In genomic region chr6:119430508-119430907, GRCm38 (mm10) we compare ENCODE assay signal across 10 mouse cellular contexts. TPM values are rescaled to one million over a fixed set of nuclear protein-coding genes. Genes with fewer than 3 reads are reported as not detected.
DNase-seq lines count a peak whose midpoint lies in the region; ATAC-seq and TF ChIP-seq lines count a peak whose summit lies in the region.
"Had no signal": no experiment of that assay in that cellular context is flagged by ENCODE, and none has a peak within 500 bp of the region (broad histone marks: within the 10 kb centered on the region; RNA-seq: fewer than 3 reads in every experiment).

No protein-coding gene starts in this region.

- H3K9me3 ChIP-seq in liver, embryonic 12.5 days (replicated peaks), result no peaks in the 10 kb centered on the region
- H3K9me3 ChIP-seq in ES-E14 (ENCODE audit: control insufficient read depth, insufficient read depth, low read depth, low read length), result no peaks in the 10 kb centered on the region
- H3K9me3 ChIP-seq in heart, embryonic 11.5 days (replicated peaks; ENCODE audit: control insufficient read depth, low read length), result no peaks in the 10 kb centered on the region
- H3K9me3 ChIP-seq in neural tube, embryonic 15.5 days (replicated peaks), result no peaks in the 10 kb centered on the region
- H3K9me3 ChIP-seq: embryonic facial prominence, embryonic 15.5 days had no signal

- peaks cover 7% of the 10 kb centered on the region; the same call in 1 of the 2 replicates for H3K4me1 ChIP-seq in liver, adult 2 months (ENCODE audit: control insufficient read depth, insufficient read depth, low read length)
- H3K4me1 ChIP-seq in liver, embryonic 12.5 days, result no peaks in the 10 kb centered on the region
- H3K4me1 ChIP-seq in ES-E14 (ENCODE audit: control insufficient read depth in 2 of 2, insufficient read depth in 2 of 2, low read length in 2 of 2, poor library complexity in 1 of 2), result peaks cover 0 to 5% of the 10 kb centered on the region in 2 experiments; a peak in 1 of 4 replicates
- H3K4me1 ChIP-seq in heart, embryonic 11.5 days (ENCODE audit: control insufficient read depth, insufficient read depth, low read length), result no peaks in the 10 kb centered on the region
- H3K4me1 ChIP-seq in neural tube, embryonic 15.5 days, result no peaks in the 10 kb centered on the region
- H3K4me1 ChIP-seq: embryonic facial prominence, embryonic 15.5 days; megakaryocyte, embryonic 14.5 days had no signal

- no peak overlapping the region for H3K9ac ChIP-seq in liver, adult 2 months (ENCODE audit: low read depth, low read length)
- H3K9ac ChIP-seq in liver, embryonic 12.5 days, result no peak overlapping the region
- no peak overlapping the region for H3K9ac ChIP-seq in ES-E14 (ENCODE audit: insufficient read depth, low read depth, low read length, poor library complexity, severe bottlenecking)
- H3K9ac ChIP-seq in heart, embryonic 11.5 days (ENCODE audit: low read depth, low read length), result no peak overlapping the region
- no peak overlapping the region for H3K9ac ChIP-seq in neural tube, embryonic 15.5 days (replicated peaks)
- H3K9ac ChIP-seq: embryonic facial prominence, embryonic 15.5 days had no signal

- H3K27ac ChIP-seq in liver, adult 2 months (replicated peaks; ENCODE audit: insufficient read depth, low read depth, low read length), result no peak overlapping the region
- no peak overlapping the region for H3K27ac ChIP-seq in liver, embryonic 12.5 days
- H3K27ac ChIP-seq in ES-E14 (ENCODE audit: insufficient read depth, low read depth, low read length, poor library complexity, severe bottlenecking), result no peak overlapping the region
- H3K27ac ChIP-seq in heart, embryonic 11.5 days (ENCODE audit: low read depth, low read length), result no peak overlapping the region
- no peak overlapping the region for H3K27ac ChIP-seq in neural tube, embryonic 15.5 days (replicated peaks)
- H3K27ac ChIP-seq: embryonic facial prominence, embryonic 15.5 days had no signal

- TF ChIP-seq POLR2A in liver, adult 2 months (IDR thresholded peaks at IDR 0.05; ENCODE audit: extremely low read depth, insufficient read depth, low read length), result no peak
- TF ChIP-seq POLR2A in brain, embryonic 14.5 days (IDR thresholded peaks at IDR 0.05; ENCODE audit: borderline replicate concordance, extremely low read depth, insufficient read depth, insufficient read length, poor library complexity, severe bottlenecking), result no peak

- no peaks in the 10 kb centered on the region for H3K36me3 ChIP-seq in liver, adult 2 months (ENCODE audit: control insufficient read depth, insufficient read depth, low read length)
- H3K36me3 ChIP-seq in liver, embryonic 12.5 days, result no peaks in the 10 kb centered on the region
- peaks cover 1% of the 10 kb centered on the region; the same call in 1 of the 2 replicates for H3K36me3 ChIP-seq in ES-E14 (ENCODE audit: control insufficient read depth, insufficient read depth, low read length, poor library complexity, severe bottlenecking)
- no peaks in the 10 kb centered on the region for H3K36me3 ChIP-seq in heart, embryonic 11.5 days (ENCODE audit: control insufficient read depth, insufficient read depth, low read length)
- H3K36me3 ChIP-seq in neural tube, embryonic 15.5 days, result no peaks in the 10 kb centered on the region
- H3K36me3 ChIP-seq: embryonic facial prominence, embryonic 15.5 days had no signal

- peak; percentile 83 for DNase-seq in liver, adult 2 months (ENCODE audit: extremely low read depth, low read depth, low spot score)
- DNase-seq in ES-E14 (ENCODE audit: low read depth, low spot score), result no peak
- peak; percentile 62 for DNase-seq in brain, embryonic 14.5 days (ENCODE audit: low read depth)
- DNase-seq in layer of hippocampus, adult 18-20 months (ENCODE audit: low spot score in 2 of 2), result peak; percentile 21 to 77

- H3K79me2 ChIP-seq in liver, adult 2 months (ENCODE audit: control insufficient read depth, insufficient read depth, low read length), result peaks cover 3% of the 10 kb centered on the region; the same call in 1 of the 2 replicates

- TF ChIP-seq CTCF in liver, adult 2 months (IDR thresholded peaks at IDR 0.05; ENCODE audit: low read depth, low read length), result peak; percentile 62
- TF ChIP-seq CTCF in brain, embryonic 14.5 days (IDR thresholded peaks at IDR 0.05; ENCODE audit: borderline replicate concordance, extremely low read depth, insufficient read depth, insufficient read length), result peak; percentile 64; the same call in 1 of the 2 replicates

- no peak overlapping the region for H3K4me3 ChIP-seq in liver, adult 2 months (ENCODE audit: insufficient read depth, low read depth, low read length)
- H3K4me3 ChIP-seq in liver, embryonic 12.5 days, result no peak overlapping the region
- no peak overlapping the region for H3K4me3 ChIP-seq in ES-E14 (ENCODE audit: insufficient read depth in 1 of 2, low read depth in 1 of 2, low read length in 2 of 2, poor library complexity in 1 of 2, severe bottlenecking in 1 of 2)
- H3K4me3 ChIP-seq in heart, embryonic 11.5 days (ENCODE audit: low read depth, low read length), result no peak overlapping the region
- H3K4me3 ChIP-seq in neural tube, embryonic 15.5 days (replicated peaks), result no peak overlapping the region
- H3K4me3 ChIP-seq: embryonic facial prominence, embryonic 15.5 days; megakaryocyte, embryonic 14.5 days had no signal

- ATAC-seq in liver, embryonic 12.5 days, result no peak
- ATAC-seq in heart, embryonic 11.5 days (replicated peaks; ENCODE audit: insufficient number of reproducible peaks, low FRiP score, low TSS enrichment), result 0 out of 2 replicates have a peak, but pooled peaks have one; percentile 28
- ATAC-seq in megakaryocyte, adult 5-6 weeks (ENCODE audit: poor library complexity, severe bottlenecking), result peak; percentile 94
- ATAC-seq in neural tube, embryonic 15.5 days (ENCODE audit: low FRiP score), result no peak

- H3K27me3 ChIP-seq in liver, adult 2 months (ENCODE audit: control insufficient read depth, insufficient read depth, low read length), result no peaks in the 10 kb centered on the region
- no peaks in the 10 kb centered on the region for H3K27me3 ChIP-seq in liver, embryonic 12.5 days (replicated peaks)
- no peaks in the 10 kb centered on the region for H3K27me3 ChIP-seq in heart, embryonic 11.5 days (ENCODE audit: control insufficient read depth, insufficient read depth, low read length)
- H3K27me3 ChIP-seq in neural tube, embryonic 15.5 days (replicated peaks), result no peaks in the 10 kb centered on the region
- H3K27me3 ChIP-seq: embryonic facial prominence, embryonic 15.5 days had no signal

- in situ Hi-C loops in ES-E14 (cut with MboI; ENCODE audit: low sequenced_read_pairs in 2 of 2, unreplicated experiment in 2 of 2), result no loop called here

- 21% methylated on average over 2 of the region's 2 CpGs for WGBS in liver, adult 2 months
- 35% methylated on average over 2 of the region's 2 CpGs for WGBS in liver, embryonic 12.5 days (ENCODE audit: insufficient replicate concordance)
- 24% methylated on average over 2 of the region's 2 CpGs for WGBS in heart, embryonic 11.5 days (ENCODE audit: insufficient replicate concordance)
- WGBS in neural tube, embryonic 15.5 days, result 42% methylated on average over 2 of the region's 2 CpGs

- no peak overlapping the region for H3K4me2 ChIP-seq in liver, embryonic 12.5 days
- no peak overlapping the region for H3K4me2 ChIP-seq in heart, embryonic 11.5 days
- no peak overlapping the region for H3K4me2 ChIP-seq in neural tube, embryonic 15.5 days
- H3K4me2 ChIP-seq: embryonic facial prominence, embryonic 15.5 days had no signal

TF ChIP-seq in ES-E14, 5 proteins besides CTCF, POLR2A, EP300 and RAD21:
- TF ChIP-seq MAFK (IDR thresholded peaks at IDR 0.05; ENCODE audit: insufficient read depth, low read depth, low read length), result no peak
- peak; percentile 48; the same call in 1 of the 2 replicates for TF ChIP-seq ZC3H11A (IDR thresholded peaks at IDR 0.05; ENCODE audit: borderline replicate concordance, low read depth, low read length)
- no peak for TF ChIP-seq ZNF384 (IDR thresholded peaks at IDR 0.05; ENCODE audit: low read depth, low read length)

RNA-seq across cellular contexts. Expression of gene Adipor2, which starts 13.0 kb away (rescaled TPM):
- 252 and 306 TPM in 2 replicates for total RNA-seq in liver, adult 2 months (2014; rRNA removed)
- polyA plus RNA-seq in liver, adult 2 months (2012; rRNA removed), result 212 and 246 TPM in 2 replicates
- 30.2 TPM in 2 replicates for polyA plus RNA-seq in liver, embryonic 12.5 days (2016; fragmentation: Nextera tagmentation; extraction: Ambion mirVana)
- total RNA-seq in ES-E14 (2012; rRNA removed), result 59.4 and 81.2 TPM in 2 replicates
- 44.4 and 45.4 TPM in 2 replicates for polyA plus RNA-seq in brain, embryonic 14.5 days (2012; rRNA removed)
- 11.5 and 22.6 TPM in 2 replicates for polyA plus RNA-seq in heart, embryonic 11.5 days (2014; fragmentation: Nextera tagmentation; extraction: Ambion mirVana)
- total RNA-seq in layer of hippocampus, adult 18-20 months (2021), result 10 to 100 TPM; 47.1 to 50.6 TPM
- 64.1 and 69.9 TPM in 2 replicates for total RNA-seq in megakaryocyte, adult 5-6 weeks (2015)
- total RNA-seq in megakaryocyte, adult 5-6 weeks (2017), result 94.1 and 98.6 TPM in 2 replicates
- 35.3 and 42.0 TPM in 2 replicates for polyA plus RNA-seq in neural tube, embryonic 15.5 days (2015; fragmentation: Nextera tagmentation; extraction: Ambion mirVana)

RNA-seq across cellular contexts. Expression of gene Fbxl14, which starts 49.0 kb away (rescaled TPM):
- total RNA-seq in liver, adult 2 months (2014; rRNA removed), result 5.0 and 7.9 TPM in 2 replicates
- 17.5 and 18.7 TPM in 2 replicates for polyA plus RNA-seq in liver, adult 2 months (2012; rRNA removed)
- polyA plus RNA-seq in liver, embryonic 12.5 days (2016; fragmentation: Nextera tagmentation; extraction: Ambion mirVana), result 3.2 and 3.4 TPM in 2 replicates
- total RNA-seq in ES-E14 (2012; rRNA removed), result 44.1 and 47.9 TPM in 2 replicates
- polyA plus RNA-seq in brain, embryonic 14.5 days (2012; rRNA removed), result 57.6 and 75.1 TPM in 2 replicates
- 4.9 and 5.2 TPM in 2 replicates for polyA plus RNA-seq in heart, embryonic 11.5 days (2014; fragmentation: Nextera tagmentation; extraction: Ambion mirVana)
- 10 to 100 TPM; 38.6 to 40.1 TPM for total RNA-seq in layer of hippocampus, adult 18-20 months (2021)
- total RNA-seq in megakaryocyte, adult 5-6 weeks (2015), result 38.4 and 40.4 TPM in 2 replicates
- total RNA-seq in megakaryocyte, adult 5-6 weeks (2017), result 40.1 and 42.2 TPM in 2 replicates
- polyA plus RNA-seq in neural tube, embryonic 15.5 days (2015; fragmentation: Nextera tagmentation; extraction: Ambion mirVana), result 2.1 and 4.1 TPM in 2 replicates

Comparison
In these comparisons a context has a peak if more than half of its experiments do, and no peak if none do; other contexts are left out.
1. ATAC-seq: peak in heart, embryonic 11.5 days (single experiment) and megakaryocyte, adult 5-6 weeks (single experiment); none in liver, embryonic 12.5 days (single experiment) and neural tube, embryonic 15.5 days (single experiment).